Mouse (Mus musculus): ENCODE data around the gene Cacna1g.
A peak's percentile ranks its signal among the peaks of the same experiment; 100 is the strongest.

Cacna1g gene

DNA sequence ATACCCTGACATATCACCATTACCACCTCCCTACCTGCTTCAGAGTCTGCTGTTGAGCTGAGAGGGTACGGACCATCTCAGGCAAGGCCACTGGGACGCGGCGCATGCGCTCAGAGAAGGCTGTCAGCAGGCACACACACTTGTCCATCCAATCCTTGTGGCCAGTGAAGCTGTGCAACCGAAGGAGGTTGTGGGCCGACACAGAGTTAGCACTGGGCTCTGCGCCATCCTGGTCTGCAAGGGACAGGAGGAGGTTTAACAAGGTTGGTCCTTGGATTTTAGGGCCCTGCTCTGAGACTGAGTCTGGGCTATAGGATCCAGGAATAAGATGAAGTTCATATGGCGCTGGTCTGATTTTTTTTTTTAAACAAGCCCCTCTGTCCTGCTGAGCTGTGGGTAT lies 6.4 kb upstream of the Cacna1g start:
- no peak for DNase-seq (ENCODE audit: low spot score)

DNA sequence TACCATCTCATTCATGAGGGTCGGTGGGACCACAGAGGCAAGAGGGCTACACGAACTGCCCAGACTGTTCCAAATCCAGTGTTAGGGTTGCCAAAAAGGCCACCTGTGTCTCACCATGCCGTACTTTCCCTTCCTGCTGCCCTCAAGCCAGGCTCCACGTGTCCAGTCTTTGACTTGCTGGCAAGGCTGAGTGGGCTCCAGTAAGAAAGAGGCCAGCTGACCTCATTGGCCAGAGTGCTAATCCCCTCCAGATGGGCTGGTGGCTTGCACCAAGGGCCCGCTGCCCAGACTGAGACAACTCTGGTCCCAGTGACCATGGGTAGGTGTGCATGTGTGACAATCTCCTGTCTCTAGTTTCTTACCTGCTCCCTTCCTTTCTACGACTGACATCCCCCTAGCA lies 3.7 kb upstream of the Cacna1g start:
- DNase-seq (ENCODE audit: low spot score): no peak

DNA sequence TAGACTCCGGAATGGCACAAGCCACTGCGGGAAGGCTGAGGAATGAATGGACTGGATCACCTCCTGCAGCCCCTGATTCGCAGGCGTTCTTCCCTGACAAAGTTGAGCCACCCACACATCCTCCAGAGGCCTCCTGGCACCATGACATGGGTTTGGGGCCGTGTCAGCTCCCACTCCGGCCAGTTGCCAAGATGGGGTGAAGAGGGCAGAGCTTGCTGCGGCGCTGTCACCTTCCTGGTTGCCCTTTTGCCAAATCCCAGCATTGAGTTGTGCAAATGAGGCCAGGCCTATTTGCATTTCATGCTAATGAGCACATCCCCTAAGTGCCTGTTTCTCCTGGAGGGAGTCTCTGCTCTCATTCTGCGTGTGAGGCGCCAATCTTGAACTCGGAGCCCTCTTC lies 1.7 kb upstream of the Cacna1g start:
- no peak for DNase-seq (ENCODE audit: low spot score)

DNA sequence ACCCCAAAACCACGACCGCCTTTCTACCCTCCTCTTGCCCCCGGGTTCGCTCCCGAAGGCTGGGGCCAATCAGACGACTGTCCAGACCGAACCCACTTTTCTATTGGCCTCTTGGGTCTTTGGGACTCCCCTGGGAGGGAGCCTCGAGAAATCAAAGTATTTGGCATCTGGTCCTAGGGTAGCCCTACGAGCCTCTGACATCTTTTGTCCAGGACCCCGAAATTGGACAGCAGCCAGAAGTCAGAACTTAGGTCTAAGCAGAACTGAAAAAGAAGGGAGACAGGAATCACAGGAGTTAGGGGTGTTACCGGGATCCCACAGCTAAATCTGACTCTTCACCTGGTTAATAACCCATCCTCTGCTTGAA lies 529 bp upstream of the Cacna1g start:
- no peak for DNase-seq (ENCODE audit: low spot score)

DNA sequence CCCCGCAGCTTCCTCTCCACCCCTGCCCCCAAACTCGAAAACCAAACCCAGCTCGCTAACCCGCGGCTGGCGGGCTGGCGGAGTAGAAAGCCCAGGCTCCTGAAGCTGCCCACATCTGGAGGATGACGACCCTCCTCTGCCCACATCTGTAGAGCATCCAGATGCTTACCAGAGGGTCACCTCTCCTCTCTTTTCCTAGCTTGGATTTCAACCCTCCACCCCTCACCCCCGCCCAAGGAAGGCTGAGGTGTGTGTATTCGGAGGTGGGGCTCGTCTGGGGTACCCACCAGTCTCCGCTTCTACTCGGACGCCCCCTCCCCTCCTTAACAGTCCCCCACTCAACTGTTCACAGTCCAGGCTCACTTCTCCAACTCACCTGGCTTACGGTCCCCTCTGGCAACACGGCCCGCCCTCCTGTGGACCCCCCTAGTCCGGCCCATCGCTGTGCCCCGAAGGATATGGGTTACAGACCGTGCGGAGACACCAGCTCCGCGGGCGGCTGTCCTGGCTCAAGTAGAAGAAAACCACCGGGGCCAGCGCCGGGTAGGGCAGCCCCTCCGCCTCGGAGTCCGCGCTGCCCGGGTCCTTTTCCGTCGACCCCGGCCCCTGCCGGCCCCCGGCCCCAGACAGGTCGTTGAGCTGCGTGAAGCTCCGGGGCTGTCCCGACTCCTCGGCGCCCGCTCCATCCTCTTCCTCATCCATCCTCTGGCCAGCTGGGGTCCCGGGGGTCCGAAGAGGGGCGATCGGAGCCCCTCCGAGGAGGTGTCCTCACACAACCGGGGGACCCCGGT lies 887 bp downstream of the Cacna1g start:
- DNase-seq (ENCODE audit: low spot score): no peak

DNA sequence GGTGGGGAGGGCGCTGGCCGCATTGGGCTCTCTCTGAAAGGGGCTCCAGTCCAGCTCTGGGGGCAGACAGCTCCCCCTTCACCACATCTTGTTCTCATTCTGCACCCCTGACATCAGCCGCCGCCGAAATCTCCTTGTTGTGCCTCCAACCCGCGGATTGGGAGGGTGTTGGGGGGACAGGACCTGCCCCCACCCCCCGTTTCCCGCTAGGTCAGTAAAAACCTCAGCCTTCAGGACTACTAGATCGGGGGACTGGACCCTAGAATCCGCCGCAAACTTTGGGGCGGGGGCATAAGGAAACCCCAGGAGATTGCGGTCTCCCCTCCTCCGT lies 1.4 kb downstream of the Cacna1g start:
- DNase-seq (ENCODE audit: low spot score): no peak

DNA sequence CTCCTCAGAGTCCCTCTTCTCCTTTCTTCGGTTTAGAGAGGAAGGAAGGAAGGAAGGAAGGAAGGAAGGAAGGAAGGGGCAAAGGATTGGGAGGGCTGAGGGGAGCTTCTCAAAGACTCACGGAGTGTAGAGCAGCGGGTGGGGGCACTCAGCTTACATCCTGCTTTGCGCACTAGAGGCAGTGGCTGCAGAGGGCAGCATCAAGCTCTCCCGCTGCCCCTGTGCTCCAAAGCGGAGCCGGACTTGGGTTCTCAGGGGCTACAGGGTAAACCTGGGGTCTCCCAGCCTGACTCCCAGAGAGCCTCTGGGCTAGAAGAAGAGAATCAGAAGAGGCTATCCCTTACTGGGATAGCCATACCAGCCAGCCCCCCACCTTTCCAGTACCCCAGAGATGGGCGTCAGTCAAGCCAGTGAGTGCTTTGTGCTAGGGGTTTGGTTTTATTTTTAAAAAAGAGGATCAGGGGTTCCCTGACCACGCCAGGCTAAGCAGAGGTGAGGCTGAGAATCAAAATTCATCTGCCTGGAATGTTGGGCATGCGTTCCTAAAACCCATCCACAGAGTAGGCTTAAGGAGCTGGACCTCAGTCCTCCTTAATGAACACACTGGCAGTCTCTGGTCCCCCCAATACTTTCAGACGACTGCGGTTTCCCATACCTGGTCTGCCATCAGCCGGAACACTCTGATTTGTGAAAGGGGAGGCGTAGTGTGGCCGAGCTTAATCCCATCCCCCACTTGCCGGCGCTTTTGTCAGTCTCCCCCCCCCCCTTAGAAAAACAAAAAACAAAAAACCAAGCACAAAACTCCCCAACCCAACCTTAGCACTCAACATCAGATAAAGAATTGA lies 2.0 kb downstream of the Cacna1g start:
- no peak for DNase-seq (ENCODE audit: low spot score)

DNA sequence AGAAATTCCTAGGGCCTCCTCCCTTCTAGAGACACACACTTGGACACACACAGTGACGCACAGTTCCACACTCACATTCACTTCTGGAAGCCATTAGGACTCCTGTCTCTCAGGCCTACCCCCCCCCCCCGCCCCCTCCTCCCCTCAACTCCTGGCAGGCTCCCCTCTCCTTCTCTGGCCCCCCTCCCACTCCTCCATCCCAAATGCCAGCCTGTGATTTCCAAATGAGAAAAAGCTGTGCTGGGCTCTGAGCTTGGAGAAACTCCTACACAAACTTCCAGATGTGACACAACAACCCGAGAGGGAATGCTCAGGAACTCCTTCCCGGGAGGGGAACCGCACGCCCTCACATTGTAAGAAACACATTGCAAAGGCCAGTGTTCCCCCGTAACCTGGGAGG lies 3.6 kb downstream of the Cacna1g start:
- DNase-seq (ENCODE audit: low spot score): no peak

DNA sequence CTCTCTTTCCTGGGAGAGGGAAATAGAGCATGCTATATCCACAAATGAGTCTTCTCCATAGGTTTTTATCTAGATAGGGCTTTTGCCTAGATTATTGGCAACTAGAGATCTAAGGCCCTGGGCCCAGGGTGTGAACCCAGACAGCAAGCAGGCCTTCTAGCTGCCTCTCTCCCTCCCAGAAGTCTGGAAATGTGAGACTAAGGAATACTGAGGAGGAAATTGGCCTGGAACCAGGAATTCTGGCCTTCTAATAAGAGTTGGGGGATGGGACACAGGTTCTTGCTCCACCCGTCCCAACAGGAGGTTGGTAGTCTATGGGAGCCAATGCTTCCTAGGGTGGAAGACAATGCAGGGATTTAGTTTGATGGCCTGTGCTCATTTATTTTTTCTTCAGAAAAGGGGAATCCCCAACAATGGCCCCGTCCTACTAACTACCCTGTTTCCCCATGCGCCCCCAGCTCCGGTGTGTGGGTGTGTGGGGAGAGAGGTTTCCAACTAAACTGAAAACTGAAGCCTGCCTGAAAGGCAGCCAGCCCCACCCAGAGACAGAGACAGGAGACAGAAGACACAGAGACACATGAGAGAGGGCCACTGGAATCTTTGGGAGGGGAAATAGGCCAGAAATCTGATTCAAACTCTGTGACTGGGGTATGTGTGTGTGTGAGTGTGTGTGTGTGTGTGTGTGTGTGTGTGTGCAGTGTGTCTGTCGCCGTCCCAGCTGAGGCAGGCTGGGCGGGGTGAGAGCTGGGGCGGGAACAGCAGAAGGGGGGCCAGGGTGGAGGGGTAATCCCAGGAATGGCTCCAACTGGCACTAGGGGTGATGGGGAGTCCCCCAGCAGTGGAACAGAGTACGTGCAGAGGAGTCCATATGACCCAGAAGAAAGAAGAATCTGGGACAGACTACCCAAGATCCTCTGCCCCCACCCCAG lies 4.6 kb downstream of the Cacna1g start:
- no peak for DNase-seq (ENCODE audit: low spot score)

DNA sequence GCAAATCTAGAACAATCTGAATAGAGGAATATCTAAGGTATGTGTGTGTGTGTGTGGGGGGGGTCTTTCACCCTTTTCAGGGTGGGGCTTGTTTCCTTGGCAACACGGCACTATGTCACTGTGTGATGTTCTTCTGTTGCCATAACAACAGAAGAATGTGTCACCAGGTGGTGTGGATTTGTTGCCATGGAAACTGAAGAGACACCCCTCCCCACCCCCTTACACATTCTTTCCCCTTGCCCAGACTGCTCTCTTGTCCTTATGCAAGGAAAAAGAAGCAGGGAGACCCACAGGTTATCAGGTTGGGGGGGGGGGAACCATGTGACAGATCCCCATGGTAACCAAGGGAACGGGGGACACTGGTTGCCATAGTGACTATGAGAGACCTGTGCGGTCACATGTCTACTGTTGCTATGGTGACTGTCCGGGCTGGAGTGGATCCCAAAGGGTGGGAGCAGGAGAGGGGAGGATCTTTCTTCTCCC lies 5.4 kb downstream of the Cacna1g start:
- DNase-seq (ENCODE audit: low spot score): no peak

DNA sequence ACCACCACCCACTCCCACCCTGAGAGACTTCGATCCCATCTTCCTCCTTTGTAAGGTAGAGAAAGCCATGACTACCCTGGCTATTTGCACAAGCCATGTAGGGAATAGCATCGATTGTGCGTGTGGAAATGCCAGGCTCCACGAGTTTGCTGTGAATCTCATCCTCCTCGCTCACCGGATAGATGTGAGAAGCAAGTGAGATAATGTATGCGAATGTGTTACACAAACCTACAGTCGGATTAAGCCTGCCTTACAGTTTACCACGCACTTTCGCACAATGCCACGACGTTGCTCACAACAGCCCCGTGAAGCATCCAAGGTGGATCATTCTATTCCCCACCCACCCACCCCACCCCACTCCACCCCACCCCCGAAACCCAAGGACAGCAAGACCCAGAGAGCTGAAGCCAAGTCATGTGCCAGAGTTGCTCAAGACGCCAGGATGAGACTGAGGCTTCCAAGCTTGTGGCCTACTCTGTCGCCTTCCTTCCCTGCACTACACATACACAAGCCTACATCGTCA lies 7.6 kb downstream of the Cacna1g start:
- DNase-seq (ENCODE audit: low spot score): no peak

DNA sequence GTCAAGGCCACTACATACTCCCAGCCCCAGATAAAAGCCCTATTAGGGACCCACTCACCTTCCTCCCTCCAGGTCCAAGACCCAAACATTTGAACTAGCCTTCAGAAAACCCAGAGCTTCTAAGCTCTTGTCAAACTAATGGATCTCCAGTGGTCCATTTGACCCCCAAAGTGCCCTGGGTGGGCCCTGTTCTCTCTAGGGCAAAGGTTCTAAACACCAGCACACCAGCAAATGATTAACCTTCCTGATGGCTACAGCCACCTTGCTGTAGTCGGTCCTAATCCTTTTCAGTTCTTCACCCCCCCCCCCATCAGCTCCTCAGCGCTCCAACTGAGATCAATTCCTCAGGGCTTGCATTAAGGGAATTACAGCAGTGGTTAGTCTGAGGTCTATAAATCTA lies 9.8 kb downstream of the Cacna1g start:
- no peak for DNase-seq (ENCODE audit: low spot score)

DNA sequence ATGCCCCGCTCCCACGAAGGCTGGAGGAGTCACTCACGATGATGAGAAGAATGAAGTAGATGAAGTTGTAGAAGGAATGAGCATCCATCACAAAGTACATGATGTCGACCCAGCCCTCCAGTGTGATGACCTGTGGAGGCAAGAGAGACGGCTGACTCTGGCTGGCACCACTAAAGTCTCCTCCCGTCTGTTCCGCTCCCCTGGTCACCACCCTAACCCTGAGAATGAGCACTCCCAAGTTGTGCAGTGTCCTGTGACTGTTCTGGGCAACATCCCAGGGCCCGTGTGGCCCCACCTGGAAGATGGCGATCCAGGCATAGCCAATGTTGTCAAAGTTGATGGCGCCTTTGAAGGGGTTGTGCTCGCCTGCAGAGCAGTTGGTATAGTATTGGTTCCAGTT lies 12.1 kb downstream of the Cacna1g start:
- DNase-seq (ENCODE audit: low spot score): no peak

DNA sequence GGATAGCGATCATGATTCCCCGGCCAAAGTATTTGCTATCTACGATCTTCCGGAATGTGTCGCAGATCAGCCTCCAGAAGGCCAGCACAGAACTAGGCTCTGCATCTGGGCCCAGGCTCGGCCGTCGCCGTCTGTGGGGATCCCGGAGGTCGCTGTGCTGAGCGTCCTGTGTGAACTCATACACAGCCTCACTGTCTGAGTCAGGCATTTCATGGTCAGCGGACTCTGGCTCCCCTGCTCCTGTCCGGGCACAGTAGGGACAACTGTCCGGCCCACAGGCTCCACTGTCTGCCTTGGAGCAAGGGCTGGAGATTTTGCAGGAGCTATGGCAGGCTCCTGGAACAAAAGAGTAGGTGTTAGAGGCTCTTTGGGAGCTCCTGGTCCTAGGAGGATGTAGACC lies 17.0 kb downstream of the Cacna1g start:
- DNase-seq (ENCODE audit: low spot score): no peak

DNA sequence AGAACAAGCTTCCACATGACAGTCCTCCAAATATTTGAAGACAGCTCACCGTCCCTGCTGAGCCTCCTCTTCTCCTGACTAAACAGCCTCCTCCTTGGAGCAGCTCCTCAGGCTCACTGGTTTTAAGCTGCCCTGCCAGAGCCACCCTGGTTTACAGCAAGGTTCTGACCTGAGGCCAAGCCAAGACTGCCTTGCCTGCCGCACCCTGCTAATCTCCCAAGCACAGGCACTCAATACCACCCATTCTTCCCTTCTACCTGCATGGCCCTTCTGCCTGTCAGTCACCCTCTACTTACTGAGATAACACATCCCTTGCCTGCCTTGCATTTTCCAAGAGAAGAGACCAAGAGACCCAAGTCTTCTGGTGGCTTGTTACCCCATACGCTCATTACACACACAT lies 17.7 kb downstream of the Cacna1g start:
- DNase-seq (ENCODE audit: low spot score): peak; percentile 57

DNA sequence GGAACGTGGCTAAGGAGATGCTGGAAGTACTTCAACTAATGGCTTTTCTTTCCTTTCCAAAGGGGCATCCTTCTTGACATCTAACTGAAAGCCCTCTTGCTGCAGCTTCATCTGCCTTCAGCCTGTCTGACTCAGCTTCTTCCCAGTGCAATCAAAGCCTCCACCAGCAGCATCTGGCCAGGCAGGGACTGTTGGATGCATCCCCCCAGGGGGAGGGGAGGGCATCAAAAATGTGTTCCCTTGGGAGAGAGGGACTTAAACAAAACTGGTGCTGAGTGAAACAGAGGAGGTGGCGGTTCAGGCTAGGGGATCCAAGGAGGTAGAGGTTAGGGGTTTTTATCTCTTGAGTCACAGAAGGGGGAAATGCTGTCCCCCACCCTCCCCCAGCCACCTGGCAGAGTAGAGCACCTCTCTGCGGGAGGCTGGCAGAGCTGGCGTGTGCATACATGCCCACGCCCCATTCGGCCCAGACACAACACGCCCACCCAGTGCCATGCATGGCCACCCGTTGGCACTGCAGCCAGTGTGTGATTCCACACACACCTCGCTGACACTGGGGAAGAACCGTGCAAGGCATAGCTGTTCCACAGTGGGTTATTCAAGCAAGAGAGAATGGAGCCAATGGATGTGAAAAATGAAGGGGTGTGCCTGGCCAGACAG lies 18.7 kb downstream of the Cacna1g start:
- peak; percentile 42 for DNase-seq (ENCODE audit: low spot score)

DNA sequence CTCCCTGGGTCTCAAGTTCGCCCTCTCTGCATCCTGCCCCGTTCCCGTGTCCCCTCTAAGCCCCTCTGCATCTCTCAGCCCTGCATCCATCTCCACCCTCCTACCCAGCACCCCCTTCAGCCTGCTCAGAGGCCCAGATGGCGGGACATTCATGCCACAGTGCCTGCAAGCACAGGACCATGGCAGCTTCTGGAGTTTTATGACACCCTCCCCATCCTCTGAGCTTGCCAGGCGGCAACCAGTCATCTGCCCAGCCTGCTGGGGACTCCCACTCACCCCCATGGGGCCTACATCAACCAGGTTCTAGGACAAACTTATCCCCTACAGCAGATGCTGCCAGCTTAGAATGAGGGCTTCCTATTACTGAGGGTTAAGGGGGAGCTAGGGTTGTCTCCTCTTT lies 19.2 kb downstream of the Cacna1g start:
- DNase-seq (ENCODE audit: low spot score): no peak

DNA sequence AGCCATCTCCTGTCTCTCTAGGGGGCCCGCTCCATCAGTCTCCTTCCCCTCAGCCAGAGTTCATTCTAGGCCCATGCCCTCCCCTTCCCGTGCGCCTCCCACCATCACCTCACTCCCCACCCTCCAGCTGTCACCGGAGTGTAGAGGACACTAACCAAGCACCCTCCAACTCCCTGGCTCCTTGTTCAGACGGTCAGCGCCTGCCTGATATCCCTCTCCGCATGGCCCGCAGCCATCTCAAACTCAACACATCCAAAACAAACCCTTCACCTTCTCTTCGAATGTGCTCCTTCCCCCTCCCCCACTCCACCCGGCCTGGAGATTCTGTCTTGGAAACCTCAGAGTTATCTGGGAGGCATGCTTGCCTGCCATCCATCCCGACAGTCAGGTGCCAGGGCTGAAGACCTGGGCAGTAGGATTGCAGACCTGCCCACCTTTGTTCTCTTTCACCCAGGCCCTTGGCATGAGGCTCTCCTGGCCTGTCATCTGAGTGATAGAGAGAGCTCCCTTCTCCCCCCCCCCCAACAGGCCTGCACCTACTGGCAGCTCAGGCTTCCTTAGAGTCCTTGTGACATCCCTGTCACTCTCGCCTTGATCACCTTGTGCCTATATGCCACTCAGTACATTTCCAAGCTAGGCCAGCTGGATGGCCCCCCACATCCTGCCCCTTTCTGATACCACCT lies 22.8 kb downstream of the Cacna1g start:
- no peak for DNase-seq (ENCODE audit: low spot score)

DNA sequence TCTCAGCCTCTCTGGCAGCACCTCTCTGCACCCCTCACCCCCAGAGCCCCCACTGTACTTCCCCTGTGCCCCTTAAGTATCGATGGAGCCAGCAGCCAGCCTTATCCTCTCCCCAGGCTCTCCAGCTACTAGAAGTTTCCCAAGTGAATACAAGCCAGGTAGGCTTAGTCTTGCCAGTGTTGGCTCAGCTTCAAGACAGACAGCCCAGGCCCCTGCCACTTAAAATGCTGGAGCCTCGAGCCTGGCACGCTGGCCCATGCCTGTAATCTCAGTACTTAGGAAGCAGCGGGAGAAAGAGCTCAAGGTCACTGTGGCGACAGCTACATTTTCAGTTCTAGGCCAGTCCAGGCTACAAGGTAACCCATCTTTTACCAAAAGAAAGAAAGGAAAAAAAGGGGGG lies 24.1 kb downstream of the Cacna1g start:
- no peak for DNase-seq (ENCODE audit: low spot score)

DNA sequence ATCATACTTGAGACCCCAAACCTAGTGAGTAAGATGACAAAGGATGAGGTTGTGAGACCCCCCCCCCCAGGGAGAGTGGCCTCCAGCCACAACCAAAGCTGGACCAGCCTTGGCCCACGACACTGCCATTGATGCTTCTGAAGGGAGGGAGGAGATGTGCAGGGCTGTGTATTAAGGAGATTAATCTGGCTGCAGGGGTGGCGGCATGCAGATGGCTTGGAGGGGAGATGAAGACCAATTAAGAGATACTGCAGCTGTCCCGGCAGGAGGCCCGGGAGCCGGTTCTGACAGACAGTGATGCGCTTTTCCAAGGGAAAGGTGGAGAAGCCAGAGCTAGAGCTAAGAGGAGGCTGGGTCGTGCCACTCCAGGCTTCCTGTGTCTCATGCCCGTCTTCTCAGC lies 24.8 kb downstream of the Cacna1g start:
- DNase-seq (ENCODE audit: low spot score): no peak

DNA sequence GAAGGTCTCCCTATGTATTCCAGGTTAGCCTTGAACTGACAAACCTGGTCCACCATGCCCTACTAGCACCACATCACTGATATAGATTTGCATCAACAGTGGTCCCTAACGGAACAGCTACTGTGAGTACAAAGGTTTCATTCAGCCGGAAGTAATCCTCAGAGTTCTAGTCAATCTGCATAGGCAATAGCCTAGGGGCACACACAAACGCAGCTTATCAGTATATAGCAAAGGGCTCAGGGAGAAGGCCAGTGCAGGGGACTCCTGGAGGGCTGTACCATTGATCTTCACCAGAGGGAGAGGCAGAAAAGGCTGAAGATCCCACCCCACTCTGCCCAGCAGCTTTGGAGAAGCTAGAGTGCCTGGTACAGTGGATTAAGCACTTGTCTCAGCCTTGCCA lies 27.0 kb downstream of the Cacna1g start:
- no peak for DNase-seq (ENCODE audit: low spot score)

Measured in spleen, adult 12 weeks (tissue).